Mouse (Mus musculus): ENCODE results near the gene Olfr1131.
"Not testable (repeated sequence)": the region's sequence is repeated elsewhere in the genome, so short reads cannot be mapped to it uniquely, and the experiment has no call there.

The Olfr1131 gene

DNA sequence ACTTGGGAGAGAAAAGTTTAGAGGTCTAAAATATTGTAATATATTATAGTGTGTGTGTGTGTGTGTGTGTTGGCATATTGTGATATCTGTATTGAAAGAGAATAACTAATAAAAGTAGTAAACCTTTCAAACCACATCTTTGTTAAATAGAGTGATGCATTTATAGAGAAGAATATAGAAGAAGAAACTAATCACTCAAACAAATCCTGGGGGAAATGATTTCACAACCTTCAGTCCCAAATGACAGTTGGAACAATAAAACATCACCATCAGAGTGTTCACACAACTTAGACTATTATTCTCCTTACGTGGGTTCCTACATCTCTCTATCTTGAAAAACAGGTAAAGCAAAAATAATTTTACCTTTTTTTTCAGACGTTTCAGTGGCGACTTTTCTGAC lies at the start of gene Olfr1131:
Gene Olfr1131 (plus strand): TSS at position 301 of the 400 bp plus-strand sequence.
- no peak for DNase-seq (ENCODE audit: low read depth)

DNA sequence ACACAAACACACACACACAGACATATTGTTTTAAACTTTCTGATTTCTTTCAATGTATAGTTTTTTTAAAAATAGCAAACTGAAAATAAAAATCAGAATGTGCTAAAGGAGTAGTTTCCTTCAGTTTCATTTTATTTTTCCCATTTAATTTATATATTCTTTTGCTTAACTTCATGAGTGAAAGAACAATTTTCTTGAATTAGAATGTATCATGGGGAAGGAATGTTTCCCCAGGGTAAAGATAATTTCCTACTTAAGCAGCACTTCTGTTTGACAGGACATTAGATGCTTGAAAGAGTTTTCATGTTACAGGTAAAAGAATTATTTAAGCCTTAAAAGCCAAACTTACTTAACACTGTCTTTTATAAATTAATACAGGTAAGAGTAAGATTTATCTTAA lies 21.0 kb upstream of the Olfr1131 start, which contains the start of gene Olfr1130:
Gene Olfr1130 (plus strand): TSS at position 301 of the 400 bp plus-strand sequence.
- DNase-seq (ENCODE audit: low read depth), result not testable (repeated sequence)

DNA sequence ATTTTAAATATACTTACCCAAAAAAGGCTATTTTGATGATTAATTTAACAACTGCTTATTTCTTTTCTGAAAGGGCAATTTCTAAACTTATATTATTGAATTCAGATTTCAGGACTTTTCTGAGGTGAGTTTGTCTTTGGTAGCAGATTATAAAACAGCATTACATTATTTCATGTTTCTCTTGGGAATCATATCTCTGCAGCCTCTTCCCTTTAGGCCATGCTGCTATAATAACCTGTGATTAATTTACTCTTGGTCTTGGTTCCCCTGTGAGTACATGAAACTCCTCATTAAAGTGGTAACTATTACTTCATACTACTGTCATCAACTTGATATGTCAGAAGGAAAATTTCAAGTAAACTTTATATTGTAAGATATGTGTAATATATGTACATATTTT lies 10.5 kb downstream of the Olfr1131 start, which contains the start of gene Olfr1132:
Gene Olfr1132 (minus strand): TSS at position 101 of the 400 bp plus-strand sequence.
- DNase-seq (ENCODE audit: low read depth), result no peak

DNA sequence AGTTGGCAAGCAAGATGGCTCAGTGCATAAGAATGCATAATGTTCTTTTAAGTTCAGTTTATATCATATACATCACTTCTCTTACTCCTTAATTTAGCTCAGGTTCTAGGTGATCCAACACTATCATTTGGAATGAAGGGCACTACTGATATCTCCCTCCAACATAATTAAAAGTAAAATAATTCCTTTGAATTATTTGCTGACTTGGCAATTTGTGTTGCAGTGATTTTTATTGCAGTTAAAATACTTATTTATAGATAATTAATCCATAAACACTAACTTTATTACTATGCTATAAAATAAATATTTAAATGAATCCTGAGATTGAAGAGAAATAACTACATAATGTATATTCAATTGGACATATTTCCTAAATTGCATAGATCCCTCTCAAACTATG lies 15.5 kb downstream of the Olfr1131 start:
- no peak for DNase-seq (ENCODE audit: low read depth)

DNA sequence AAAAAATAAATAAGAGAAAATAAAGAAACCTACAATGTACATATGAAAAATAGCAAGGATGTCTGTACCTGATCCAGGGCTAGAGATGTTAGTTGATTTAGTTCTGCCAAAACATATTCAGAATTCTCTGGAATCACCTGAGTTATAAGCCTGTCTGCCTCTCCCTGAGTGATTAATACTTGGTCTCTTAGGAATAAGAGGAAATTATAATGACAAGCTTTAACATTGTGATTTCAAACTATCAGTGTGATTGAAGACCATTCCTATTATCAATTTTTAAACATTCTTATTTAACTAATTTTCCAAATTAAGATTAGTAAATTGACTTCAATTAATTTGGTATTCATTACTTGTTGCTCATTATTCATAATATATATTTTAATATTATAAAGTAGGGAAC lies 20.4 kb downstream of the Olfr1131 start, which contains the start of gene Olfr1133:
Gene Olfr1133 (minus strand): TSS at position 101 of the 400 bp plus-strand sequence.
- no peak for DNase-seq (ENCODE audit: low read depth)

DNA sequence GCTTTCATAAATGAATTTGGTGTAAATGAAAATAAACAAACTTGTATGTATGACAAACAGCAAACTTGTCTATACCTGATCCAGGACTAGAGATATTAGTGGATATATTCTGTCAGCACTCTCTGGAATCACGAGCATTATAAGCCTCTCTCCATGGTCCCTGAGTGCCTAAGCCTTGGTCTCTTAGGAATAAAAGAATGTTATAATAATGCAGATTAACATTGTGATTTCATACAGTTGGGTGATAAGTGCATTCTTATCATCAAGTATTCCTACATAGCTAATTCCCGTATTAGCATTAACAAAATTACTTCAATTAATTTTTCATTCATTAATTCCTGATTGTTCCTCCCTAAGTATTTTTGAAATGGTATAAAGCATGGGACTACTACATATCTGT lies 31.5 kb downstream of the Olfr1131 start, which contains the start of gene Olfr1134:
Gene Olfr1134 (minus strand): TSS at position 101 of the 400 bp plus-strand sequence.
- no peak for DNase-seq (ENCODE audit: low read depth)

DNA sequence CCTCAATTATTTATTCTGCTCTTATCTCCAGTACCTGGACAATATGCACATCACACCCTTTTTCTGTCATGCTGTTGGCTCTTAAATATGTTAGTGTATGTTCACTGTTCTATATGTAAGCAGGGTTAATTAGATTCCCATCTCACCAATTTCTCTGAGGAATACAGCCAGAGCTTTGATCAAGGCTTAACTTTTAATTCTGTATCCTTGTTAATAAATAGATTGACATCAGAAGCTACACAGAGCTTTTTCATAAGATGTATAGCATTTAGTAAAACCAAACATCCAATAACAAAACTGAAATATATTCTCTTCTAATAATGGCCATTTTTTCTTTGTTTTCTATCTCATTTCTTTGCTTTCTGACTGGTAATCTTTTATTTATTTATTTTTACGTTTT lies 46.7 kb downstream of the Olfr1131 start, which contains the start of gene Olfr1135:
Gene Olfr1135 (minus strand): TSS at position 101 of the 400 bp plus-strand sequence.
- DNase-seq (ENCODE audit: low read depth), result no peak

Data from naive thymus-derived CD4-positive, alpha-beta T cell, adult 2 months (primary cell).